Mouse (Mus musculus) c-Kit-positive CD71-positive TER-119-positive erythroid progenitor cells, embryonic 14.5 days (primary cell): ENCODE results near the gene AU022252.
A peak's percentile ranks its signal among the peaks of the same experiment; 100 is the strongest.

Source experiments
- DNase-seq: peaks from one replicate; pipeline ENCODE4 v3.0.0-alpha.2; 2013; ENCODE audit warnings: low spot score

Gene AU022252

GRCm38 (mm10) chr4:119244468-119245240, 12.1 kb upstream of the AU022252 start:
- DNase-seq = no peak

- DNase-seq = no peak
These were observed 10.1 kb upstream of the AU022252 start for GRCm38 (mm10) chr4:119242571-119242970.

GRCm38 (mm10) chr4:119241664-119242063, 9.2 kb upstream of the AU022252 start:
- DNase-seq = no peak

- DNase-seq = peak; percentile 73
These were observed 6.7 kb upstream of the AU022252 start for GRCm38 (mm10) chr4:119239181-119239682.

- DNase-seq = peak; percentile 10
These were observed 6.1 kb upstream of the AU022252 start for GRCm38 (mm10) chr4:119238661-119239060.

GRCm38 (mm10) chr4:119234348-119234747, 1.8 kb upstream of the AU022252 start:
- DNase-seq = no peak

- peak; percentile 21 for DNase-seq
These were observed 867 bp upstream of the AU022252 start for GRCm38 (mm10) chr4:119233256-119233901.

GRCm38 (mm10) chr4:119226751-119227150, 5.8 kb downstream of the AU022252 start:
- peak; percentile 42 for DNase-seq

GRCm38 (mm10) chr4:119225719-119226118, 6.8 kb downstream of the AU022252 start:
- no peak for DNase-seq

- no peak for DNase-seq
These were observed 8.0 kb downstream of the AU022252 start for GRCm38 (mm10) chr4:119224534-119224933.

- DNase-seq = peak; percentile 72
These were observed 8.8 kb downstream of the AU022252 start for GRCm38 (mm10) chr4:119223696-119224095.

GRCm38 (mm10) chr4:119218169-119218568, 14.3 kb downstream of the AU022252 start, which contains the start of gene Tmem269:
Gene Tmem269 (minus strand): TSS chr4:119218217.
- no peak for DNase-seq

- DNase-seq = no peak
These were observed 15.8 kb downstream of the AU022252 start for GRCm38 (mm10) chr4:119216667-119217066.

GRCm38 (mm10) chr4:119204672-119205071, 27.8 kb downstream of the AU022252 start:
- peak; percentile 69 for DNase-seq

GRCm38 (mm10) chr4:119198105-119198504, 34.4 kb downstream of the AU022252 start:
- no peak for DNase-seq

GRCm38 (mm10) chr4:119195582-119196320, 36.8 kb downstream of the AU022252 start:
- no peak for DNase-seq

GRCm38 (mm10) chr4:119194909-119195581, 37.5 kb downstream of the AU022252 start, which contains the start of gene Svbp:
Gene Svbp (plus strand): TSS chr4:119195306.
- DNase-seq = peak; percentile 88

GRCm38 (mm10) chr4:119192757-119193156, 39.8 kb downstream of the AU022252 start:
- no peak for DNase-seq

GRCm38 (mm10) chr4:119191273-119191672, 41.2 kb downstream of the AU022252 start:
- no peak for DNase-seq

- DNase-seq = peak; percentile 88
These were observed 41.9 kb downstream of the AU022252 start for GRCm38 (mm10) chr4:119190618-119191017.

- DNase-seq = peak; percentile 90
These were observed 42.6 kb downstream of the AU022252 start, which contains the start of gene Ermap for GRCm38 (mm10) chr4:119189864-119190263. Gene Ermap (minus strand): TSS chr4:119190011.

GRCm38 (mm10) chr4:119189392-119189791, 43.1 kb downstream of the AU022252 start:
- DNase-seq = no peak
